Mouse (Mus musculus): ENCODE measurements around the gene Dctn2. TPM values are rescaled to one million over a fixed set of nuclear protein-coding genes. Genes with fewer than 3 reads are reported as not detected.
A peak's percentile ranks its signal among the peaks of the same experiment; 100 is the strongest.

Gene Dctn2
- polyA plus RNA-seq, 1 experiment from 2014 or later, result 335 TPM

DNA sequence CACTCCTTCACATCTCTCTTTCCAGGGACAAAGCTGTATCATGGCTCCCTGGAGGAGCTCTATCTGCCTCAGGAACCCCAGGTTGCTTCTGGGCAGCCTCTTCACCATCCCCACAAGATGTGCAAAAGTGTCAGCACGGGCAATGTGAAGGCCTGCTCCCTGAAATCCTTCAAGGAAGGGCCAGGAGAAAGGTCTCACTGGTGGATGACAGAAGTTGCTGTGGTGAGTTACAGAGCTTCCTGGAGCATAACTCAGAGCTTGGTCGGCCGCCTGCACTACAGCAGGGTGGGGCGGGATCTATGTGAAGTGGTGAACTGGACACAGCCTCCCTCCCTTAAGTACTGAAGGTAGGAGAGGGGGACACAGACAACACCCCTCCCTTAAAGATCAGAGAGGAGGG, 56.5 kb downstream of the Dctn2 start:
- Histone ChIP-seq H3K4me3 (replicated peaks) (no peak overlapping the region), H3K36me3 (no peaks in the 10 kb centered on the region), H3K4me2 (no peak overlapping the region), H3K9ac (replicated peaks) (no peak overlapping the region), H3K9me3 (replicated peaks) (no peaks in the 10 kb centered on the region), H3K27me3 (replicated peaks) (peaks cover 52% of the 10 kb centered on the region), H3K4me1 (peaks cover 15% of the 10 kb centered on the region), H3K27ac (replicated peaks) (no peak overlapping the region)
- ATAC-seq (ENCODE audit: low FRiP score), result no peak
- 88% methylated on average over 4 of the region's 4 CpGs for WGBS

DNA sequence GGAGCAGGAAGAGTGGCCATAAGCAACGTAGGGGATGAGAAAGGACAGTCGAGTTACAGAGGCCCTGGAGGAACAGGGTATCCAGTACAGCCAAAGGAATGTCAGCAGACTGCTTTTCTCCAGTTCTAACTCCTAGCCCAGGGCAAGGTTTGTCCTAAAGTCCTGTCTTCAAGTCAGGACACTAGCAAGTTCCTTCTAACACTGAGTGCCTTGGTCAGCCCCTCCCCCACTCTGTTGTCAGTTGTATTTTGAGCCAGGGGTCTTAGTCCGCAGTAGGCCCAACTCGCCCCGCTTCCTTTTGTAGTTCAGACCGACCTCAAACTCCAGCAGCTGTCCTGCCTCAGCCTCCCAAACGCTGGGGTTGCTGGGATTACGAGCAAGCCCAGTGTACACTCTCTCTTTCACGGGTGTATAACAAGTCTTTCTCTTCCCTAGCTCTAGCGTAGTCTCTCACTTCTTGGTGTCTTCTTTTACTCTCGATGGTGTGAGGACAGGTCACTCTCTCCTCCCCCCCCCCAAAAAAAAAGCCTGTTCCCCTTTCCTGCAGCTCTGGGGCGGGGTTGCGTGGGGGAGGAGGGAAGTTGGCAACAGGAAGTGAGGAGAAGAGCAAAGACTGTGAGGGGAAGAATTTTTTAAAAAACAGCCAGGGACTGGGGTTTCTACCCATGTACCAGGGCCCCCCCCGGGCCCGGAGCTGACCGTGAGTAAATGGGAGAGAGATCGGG, 57.1 kb downstream of the Dctn2 start:
- WGBS, result 73% methylated on average over 17 of the region's 17 CpGs
- ATAC-seq (ENCODE audit: low FRiP score), result no peak

GRCm38 (mm10) chr10:127324495-127324894, 58.3 kb downstream of the Dctn2 start:
- Histone ChIP-seq H3K9ac (replicated peaks) (no peak overlapping the region), H3K27me3 (replicated peaks) (peaks cover 70% of the 10 kb centered on the region), H3K4me2 (no peak overlapping the region), H3K27ac (replicated peaks) (no peak overlapping the region), H3K9me3 (replicated peaks) (no peaks in the 10 kb centered on the region), H3K36me3 (no peaks in the 10 kb centered on the region), H3K4me1 (peaks cover 15% of the 10 kb centered on the region), H3K4me3 (replicated peaks) (no peak overlapping the region)
- no peak for ATAC-seq (ENCODE audit: low FRiP score)
- 8% methylated on average over 7 of the region's 7 CpGs for WGBS

More for the DNA sequence above, 57.1 kb downstream of the Dctn2 start:
- Histone ChIP-seq H3K27me3 (replicated peaks) (peaks cover 58% of the 10 kb centered on the region), H3K9ac (replicated peaks) (no peak overlapping the region), H3K4me1 (peaks cover 15% of the 10 kb centered on the region), H3K9me3 (replicated peaks) (no peaks in the 10 kb centered on the region), H3K36me3 (no peaks in the 10 kb centered on the region), H3K27ac (replicated peaks) (no peak overlapping the region), H3K4me3 (replicated peaks) (no peak overlapping the region), H3K4me2 (no peak overlapping the region)

DNA sequence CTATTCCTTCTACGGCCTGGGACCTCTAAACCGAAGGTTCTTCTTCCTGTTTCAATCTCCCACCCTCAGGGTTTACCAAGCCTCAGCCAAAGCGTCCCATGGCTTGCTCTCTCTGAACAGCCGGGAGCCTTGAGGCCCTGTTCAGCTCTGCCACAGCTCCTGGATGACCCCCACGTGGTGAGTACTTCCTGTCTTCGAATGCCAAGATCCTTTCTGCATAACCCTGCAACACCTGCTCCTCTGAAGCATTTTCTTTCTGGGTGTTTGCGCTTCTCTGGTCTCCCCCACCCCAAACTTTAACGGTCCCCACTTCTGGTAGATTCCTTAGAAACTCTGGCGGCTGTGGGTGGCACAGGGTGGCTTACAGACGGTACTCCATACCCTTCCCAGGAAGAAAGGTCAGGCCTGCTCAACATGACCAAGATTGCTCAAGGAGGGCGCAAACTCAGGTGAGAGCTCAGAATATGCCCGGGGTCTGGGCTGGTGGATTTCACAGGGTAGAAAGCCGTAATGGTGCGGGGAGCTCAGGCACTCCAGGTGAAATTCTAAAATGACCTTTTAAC, 59.4 kb downstream of the Dctn2 start:
- no peak for ATAC-seq (ENCODE audit: low FRiP score)
- Histone ChIP-seq H3K4me3 (replicated peaks) (peak overlapping the region; percentile 37; the same call in 1 of the 2 replicates), H3K4me1 (peaks cover 15% of the 10 kb centered on the region), H3K27me3 (replicated peaks) (peaks cover 71% of the 10 kb centered on the region), H3K36me3 (no peaks in the 10 kb centered on the region), H3K9me3 (replicated peaks) (no peaks in the 10 kb centered on the region), H3K4me2 (peak overlapping the region; percentile 59), H3K9ac (replicated peaks) (no peak overlapping the region), H3K27ac (replicated peaks) (no peak overlapping the region)
- WGBS, result 25% methylated on average over 14 of the region's 14 CpGs

DNA sequence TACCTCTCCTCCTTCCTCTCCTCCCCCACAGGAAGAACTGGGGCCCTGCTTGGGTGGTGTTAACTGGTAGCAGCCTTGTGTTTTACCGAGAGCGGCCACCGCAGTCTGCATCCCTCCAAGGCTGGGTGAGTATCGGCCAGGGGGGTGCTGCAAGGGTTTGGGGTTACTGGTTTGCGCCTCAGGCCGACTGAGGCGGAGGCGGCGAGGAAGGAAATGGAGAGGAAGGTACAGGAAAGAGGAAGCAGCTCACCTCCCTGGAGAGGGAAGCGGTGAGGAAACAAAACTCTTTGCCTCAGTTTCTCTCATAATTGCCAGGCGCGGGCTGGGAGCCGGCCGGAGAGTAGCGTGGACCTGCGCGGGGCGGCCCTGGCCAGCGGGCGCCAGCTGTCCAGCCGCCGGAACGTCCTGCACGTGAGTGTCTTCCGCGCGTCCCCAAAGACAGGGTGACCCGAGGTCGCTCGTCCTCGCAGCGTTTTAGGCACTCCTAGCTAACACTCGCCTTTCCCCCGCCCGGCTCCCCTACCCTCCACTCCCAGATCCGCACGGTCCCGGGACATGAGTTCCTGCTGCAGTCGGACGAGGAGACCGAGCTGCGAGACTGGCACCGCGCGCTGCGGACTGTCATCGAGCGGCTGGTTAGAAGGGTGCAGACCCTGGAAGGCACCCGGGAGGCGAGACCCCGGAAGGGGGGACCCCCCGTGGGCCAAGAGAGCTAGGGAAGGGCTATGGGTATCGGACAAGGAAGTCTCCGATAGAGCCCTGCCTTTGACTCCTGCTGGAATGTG, 60.0 kb downstream of the Dctn2 start:
- Histone ChIP-seq H3K4me1 (peaks cover 15% of the 10 kb centered on the region), H3K9me3 (replicated peaks) (no peaks in the 10 kb centered on the region), H3K36me3 (no peaks in the 10 kb centered on the region), H3K9ac (replicated peaks) (no peak overlapping the region; the same call in 1 of the 2 replicates), H3K4me2 (peak overlapping the region; percentile 59), H3K27me3 (replicated peaks) (peaks cover 71% of the 10 kb centered on the region), H3K4me3 (replicated peaks) (peak overlapping the region; percentile 37), H3K27ac (replicated peaks) (no peak overlapping the region)
- under 1% methylated on average over 54 of the region's 54 CpGs for WGBS
- no peak; the same call in 1 of the 2 replicates for ATAC-seq (ENCODE audit: low FRiP score)

GRCm38 (mm10) chr10:127326828-127327227, 60.7 kb downstream of the Dctn2 start:
- peak overlapping the region; percentile 59 for H3K4me2 ChIP-seq
- no peaks in the 10 kb centered on the region for H3K36me3 ChIP-seq
- no peak overlapping the region; the same call in 1 of the 2 replicates for H3K9ac ChIP-seq (replicated peaks)
- no peak overlapping the region for H3K27ac ChIP-seq (replicated peaks)
- WGBS, result 6% methylated on average over 29 of the region's 29 CpGs
- peaks cover 15% of the 10 kb centered on the region for H3K4me1 ChIP-seq
- H3K27me3 ChIP-seq (replicated peaks), result peaks cover 71% of the 10 kb centered on the region
- no peak for ATAC-seq (ENCODE audit: low FRiP score)
- H3K4me3 ChIP-seq (replicated peaks), result peak overlapping the region; percentile 37
- H3K9me3 ChIP-seq (replicated peaks), result no peaks in the 10 kb centered on the region

DNA sequence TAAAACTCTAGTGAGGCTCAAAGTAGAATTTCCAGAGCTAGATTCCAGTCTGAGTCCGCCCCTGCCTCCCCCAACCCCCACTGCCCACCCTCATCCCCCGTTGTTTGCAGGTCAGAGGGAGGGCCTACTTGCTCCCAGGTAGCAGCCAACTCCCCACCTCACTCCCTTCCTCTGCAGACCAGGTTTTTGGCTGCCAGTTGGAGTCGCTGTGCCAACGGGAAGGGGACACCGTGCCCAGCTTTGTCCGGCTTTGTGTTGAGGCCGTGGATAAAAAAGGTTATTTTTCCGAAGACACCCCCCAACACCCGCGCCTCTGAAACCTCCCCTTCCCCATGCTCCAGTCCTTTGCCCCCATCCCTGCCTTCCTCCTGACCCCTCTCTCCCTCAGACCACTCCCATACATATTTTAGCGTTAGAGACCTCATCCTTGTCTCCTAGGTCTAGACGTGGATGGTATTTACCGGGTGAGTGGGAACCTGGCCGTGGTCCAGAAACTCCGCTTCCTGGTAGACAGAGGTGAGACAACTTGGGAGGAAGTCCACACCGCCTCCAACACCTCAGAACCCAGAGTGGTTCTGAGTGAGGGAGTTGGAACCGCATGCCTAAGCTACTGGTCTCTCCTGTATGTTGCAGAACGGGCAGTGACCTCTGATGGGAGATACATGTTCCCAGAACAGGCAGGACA, 61.4 kb downstream of the Dctn2 start:
- no peak overlapping the region for H3K4me2 ChIP-seq
- no peaks in the 10 kb centered on the region for H3K36me3 ChIP-seq
- H3K27me3 ChIP-seq (replicated peaks), result peaks cover 67% of the 10 kb centered on the region
- ATAC-seq (ENCODE audit: low FRiP score), result no peak
- H3K9me3 ChIP-seq (replicated peaks), result no peaks in the 10 kb centered on the region
- H3K4me3 ChIP-seq (replicated peaks), result no peak overlapping the region
- H3K27ac ChIP-seq (replicated peaks), result no peak overlapping the region
- H3K4me1 ChIP-seq, result peaks cover 15% of the 10 kb centered on the region
- WGBS, result 51% methylated on average over 18 of the region's 18 CpGs
- no peak overlapping the region for H3K9ac ChIP-seq (replicated peaks)

GRCm38 (mm10) chr10:127330212-127330611, 64.0 kb downstream of the Dctn2 start:
- ATAC-seq (ENCODE audit: low FRiP score), result no peak
- 88% methylated on average over 7 of the region's 7 CpGs for WGBS
- H3K4me2 ChIP-seq, result no peak overlapping the region
- peaks cover 15% of the 10 kb centered on the region for H3K4me1 ChIP-seq
- H3K4me3 ChIP-seq (replicated peaks), result no peak overlapping the region
- H3K27ac ChIP-seq (replicated peaks), result no peak overlapping the region
- H3K27me3 ChIP-seq (replicated peaks), result peaks cover 43% of the 10 kb centered on the region
- no peaks in the 10 kb centered on the region for H3K36me3 ChIP-seq
- no peak overlapping the region for H3K9ac ChIP-seq (replicated peaks)
- H3K9me3 ChIP-seq (replicated peaks), result no peaks in the 10 kb centered on the region

Other genes with a start within 250 kb of the Dctn2 start
- 66.6 and 71.0 TPM in 2 replicates for gene Tsfm, start 235.5 kb upstream of the Dctn2 start, polyA plus RNA-seq (2015; fragmentation: Nextera tagmentation; extraction: Ambion mirVana)
- gene Mettl1, start 225.0 kb upstream of the Dctn2 start, polyA plus RNA-seq (2015; fragmentation: Nextera tagmentation; extraction: Ambion mirVana), result 24.3 and 29.6 TPM in 2 replicates
- gene Eef1akmt3, start 224.9 kb upstream of the Dctn2 start, polyA plus RNA-seq (2015; fragmentation: Nextera tagmentation; extraction: Ambion mirVana), result 0.27 and 0.51 TPM in 2 replicates
- gene Cyp27b1, start 218.1 kb upstream of the Dctn2 start, polyA plus RNA-seq (2015; fragmentation: Nextera tagmentation; extraction: Ambion mirVana), result 0.11 and 0.14 TPM in 2 replicates
- gene March9, start 206.2 kb upstream of the Dctn2 start, polyA plus RNA-seq (2015; fragmentation: Nextera tagmentation; extraction: Ambion mirVana), result 5.9 and 7.4 TPM in 2 replicates
- 551 and 796 TPM in 2 replicates for gene Cdk4, start 202.8 kb upstream of the Dctn2 start, polyA plus RNA-seq (2015; fragmentation: Nextera tagmentation; extraction: Ambion mirVana)
- gene Tspan31, start 196.1 kb upstream of the Dctn2 start, polyA plus RNA-seq (2015; fragmentation: Nextera tagmentation; extraction: Ambion mirVana), result 108 and 123 TPM in 2 replicates
- gene Agap2, start 191.1 kb upstream of the Dctn2 start, polyA plus RNA-seq (2015; fragmentation: Nextera tagmentation; extraction: Ambion mirVana), result 4.6 and 5.3 TPM in 2 replicates
- 127 and 130 TPM in 2 replicates for gene Os9, start 145.2 kb upstream of the Dctn2 start, polyA plus RNA-seq (2015; fragmentation: Nextera tagmentation; extraction: Ambion mirVana)
- 69.5 and 70.4 TPM in 2 replicates for gene B4galnt1, start 101.1 kb upstream of the Dctn2 start, polyA plus RNA-seq (2015; fragmentation: Nextera tagmentation; extraction: Ambion mirVana)
- 1.0 TPM in 2 replicates for gene Slc26a10, start 85.7 kb upstream of the Dctn2 start, polyA plus RNA-seq (2015; fragmentation: Nextera tagmentation; extraction: Ambion mirVana)
- 32.7 and 34.9 TPM in 2 replicates for gene Arhgef25, start 76.3 kb upstream of the Dctn2 start, polyA plus RNA-seq (2015; fragmentation: Nextera tagmentation; extraction: Ambion mirVana)
- gene Dtx3, start 70.6 kb upstream of the Dctn2 start, polyA plus RNA-seq (2015; fragmentation: Nextera tagmentation; extraction: Ambion mirVana), result 211 and 245 TPM in 2 replicates
- 19.8 and 23.0 TPM in 2 replicates for gene Pip4k2c, start 54.8 kb upstream of the Dctn2 start, polyA plus RNA-seq (2015; fragmentation: Nextera tagmentation; extraction: Ambion mirVana)
- gene Kif5a, start 3.0 kb upstream of the Dctn2 start, polyA plus RNA-seq (2015; fragmentation: Nextera tagmentation; extraction: Ambion mirVana), result 97.3 and 113 TPM in 2 replicates
- 16.4 and 18.3 TPM in 2 replicates for gene Mbd6, start 22.6 kb downstream of the Dctn2 start, polyA plus RNA-seq (2015; fragmentation: Nextera tagmentation; extraction: Ambion mirVana)
- gene Mars, start 45.4 kb downstream of the Dctn2 start, polyA plus RNA-seq (2015; fragmentation: Nextera tagmentation; extraction: Ambion mirVana), result 108 and 115 TPM in 2 replicates
- gene Arhgap9, start 55.6 kb downstream of the Dctn2 start, polyA plus RNA-seq (2015; fragmentation: Nextera tagmentation; extraction: Ambion mirVana), result 0.88 and 13.1 TPM in 2 replicates
- 1.8 and 2.7 TPM in 2 replicates for gene Gli1, start 75.6 kb downstream of the Dctn2 start, polyA plus RNA-seq (2015; fragmentation: Nextera tagmentation; extraction: Ambion mirVana)
- 0.03 TPM in 1 of 2 replicates, not detected in the other for gene Inhbe, start 88.0 kb downstream of the Dctn2 start, polyA plus RNA-seq (2015; fragmentation: Nextera tagmentation; extraction: Ambion mirVana)
- gene Inhbc, start 104.1 kb downstream of the Dctn2 start, polyA plus RNA-seq (2015; fragmentation: Nextera tagmentation; extraction: Ambion mirVana), result not detected in 2 replicates
- 30.7 and 34.5 TPM in 2 replicates for gene R3hdm2, start 114.0 kb downstream of the Dctn2 start, polyA plus RNA-seq (2015; fragmentation: Nextera tagmentation; extraction: Ambion mirVana)
- 1.9 and 2.9 TPM in 2 replicates for gene Stac3, start 235.3 kb downstream of the Dctn2 start, polyA plus RNA-seq (2015; fragmentation: Nextera tagmentation; extraction: Ambion mirVana)
- 17.8 and 22.5 TPM in 2 replicates for gene Ndufa4l2, start 248.6 kb downstream of the Dctn2 start, polyA plus RNA-seq (2015; fragmentation: Nextera tagmentation; extraction: Ambion mirVana)